Comparison of ENCODE assay signal across 17 mouse cellular contexts in genomic region chr11:101661786-101662185, GRCm38 (mm10).
"Had no signal": no experiment of that assay in that cellular context is flagged by ENCODE, and none has a peak within 500 bp of the region (broad histone marks: within the 10 kb centered on the region; RNA-seq: fewer than 3 reads in every experiment).

No protein-coding gene starts in this region.

- H3K27me3 ChIP-seq: midbrain, embryonic 15.5 days had no signal

- H3K9ac ChIP-seq: liver, embryonic 14.5 days; liver, postnatal 0 days; lung, embryonic 14.5 days; midbrain, embryonic 12.5 days; midbrain, embryonic 15.5 days; neural tube, embryonic 13.5 days had no signal

- H3K27ac ChIP-seq: left cerebral cortex, adult 2 months; liver, embryonic 14.5 days; macrophage; midbrain, embryonic 12.5 days; midbrain, embryonic 15.5 days; neural tube, embryonic 13.5 days; stomach, postnatal 0 days had no signal

- H3K4me2 ChIP-seq: lung, embryonic 14.5 days; midbrain, embryonic 12.5 days; midbrain, embryonic 15.5 days; neural tube, embryonic 13.5 days had no signal

- H3K4me3 ChIP-seq: left cerebral cortex, adult 2 months; midbrain, embryonic 12.5 days; midbrain, embryonic 15.5 days; neural tube, embryonic 13.5 days had no signal

- ATAC-seq: intestine, postnatal 0 days; liver, postnatal 0 days; lung, postnatal 0 days; midbrain, embryonic 15.5 days had no signal

- H3K9me3 ChIP-seq: midbrain, embryonic 12.5 days; midbrain, embryonic 15.5 days; neural tube, embryonic 13.5 days had no signal

- H3K36me3 ChIP-seq: midbrain, embryonic 12.5 days; midbrain, embryonic 15.5 days; neural tube, embryonic 13.5 days had no signal

- DNase-seq: kidney, postnatal 10 days; layer of hippocampus, postnatal 36 days; liver, postnatal 0 days; lung, embryonic 14.5 days; retina, postnatal 1 day; right cerebral cortex, postnatal 4 days; thymus, adult 2 months; thymus, postnatal 25 days had no signal
